Mouse (Mus musculus): Measurements from ENCODE around the gene Map3k3. TPM values are rescaled to one million over a fixed set of nuclear protein-coding genes. Genes with fewer than 3 reads are reported as not detected.

Gene Map3k3
- total and polyA plus RNA-seq, 2 experiments from 2014 or later = 8.5 to 32.9 TPM

GRCm38 (mm10) chr11:106151219-106151618 is 66.8 kb downstream of the Map3k3 start:
- peaks cover 83% of the 10 kb centered on the region for H3K36me3 ChIP-seq (ENCODE audit: insufficient read depth)
- ATAC-seq (no peak), DNase-seq (no peak)
- H3K27me3 ChIP-seq (ENCODE audit: insufficient read depth, low read length) = no peaks in the 10 kb centered on the region
- no peak overlapping the region for H3K27ac ChIP-seq (ENCODE audit: low read depth, low read length)
- no peaks in the 10 kb centered on the region for H3K4me1 ChIP-seq (ENCODE audit: insufficient read depth)
- H3K9me3 ChIP-seq (ENCODE audit: low read length) = no peaks in the 10 kb centered on the region
- no peak overlapping the region for H3K4me2 ChIP-seq (ENCODE audit: low read depth)
- no peak overlapping the region for H3K9ac ChIP-seq
- 95% methylated on average over 3 of the region's 3 CpGs for WGBS
- H3K4me3 ChIP-seq (ENCODE audit: low read depth, low read length) = no peak overlapping the region
- no peak for TF ChIP-seq CTCF (IDR thresholded peaks at IDR 0.05; ENCODE audit: low read depth)

- 80% methylated on average over 8 of the region's 8 CpGs for WGBS
- H3K4me1 ChIP-seq (ENCODE audit: insufficient read depth) = no peaks in the 10 kb centered on the region
- no peak overlapping the region for H3K9ac ChIP-seq
- H3K9me3 ChIP-seq (ENCODE audit: low read length) = no peaks in the 10 kb centered on the region
- no peak overlapping the region for H3K27ac ChIP-seq (ENCODE audit: low read depth, low read length)
- peak; percentile 20; the same call in 1 of the 2 replicates for TF ChIP-seq CTCF (IDR thresholded peaks at IDR 0.05; ENCODE audit: low read depth)
- H3K27me3 ChIP-seq (ENCODE audit: insufficient read depth, low read length) = no peaks in the 10 kb centered on the region
- ATAC-seq (no peak), DNase-seq (no peak)
- H3K36me3 ChIP-seq (ENCODE audit: insufficient read depth) = peaks cover 92% of the 10 kb centered on the region
- no peak overlapping the region for H3K4me3 ChIP-seq (ENCODE audit: low read depth, low read length)
- H3K4me2 ChIP-seq (ENCODE audit: low read depth) = no peak overlapping the region
These were observed 67.7 kb downstream of the Map3k3 start for GRCm38 (mm10) chr11:106152132-106152531.

GRCm38 (mm10) chr11:106154091-106154490 is 69.7 kb downstream of the Map3k3 start:
- WGBS = 72% methylated on average over 5 of the region's 5 CpGs
- Histone ChIP-seq H3K4me3 (ENCODE audit: low read depth, low read length) (no peak overlapping the region), H3K27me3 (ENCODE audit: insufficient read depth, low read length) (no peaks in the 10 kb centered on the region), H3K27ac (ENCODE audit: low read depth, low read length) (no peak overlapping the region), H3K9me3 (ENCODE audit: low read length) (no peaks in the 10 kb centered on the region), H3K4me1 (ENCODE audit: insufficient read depth) (no peaks in the 10 kb centered on the region), H3K36me3 (ENCODE audit: insufficient read depth) (peaks cover 83% of the 10 kb centered on the region), H3K4me2 (ENCODE audit: low read depth) (no peak overlapping the region), H3K9ac (no peak overlapping the region)
- ATAC-seq (0 out of 2 replicates have a peak, but pooled peaks have one; percentile 19), DNase-seq (no peak)
- no peak for TF ChIP-seq CTCF (IDR thresholded peaks at IDR 0.05; ENCODE audit: low read depth)

GRCm38 (mm10) chr11:106154770-106155169 is 70.4 kb downstream of the Map3k3 start:
- no peaks in the 10 kb centered on the region for H3K4me1 ChIP-seq (ENCODE audit: insufficient read depth)
- H3K9ac ChIP-seq = no peak overlapping the region
- no peak overlapping the region for H3K27ac ChIP-seq (ENCODE audit: low read depth, low read length)
- WGBS = 70% methylated on average over 2 of the region's 2 CpGs
- H3K4me3 ChIP-seq (ENCODE audit: low read depth, low read length) = no peak overlapping the region
- peaks cover 76% of the 10 kb centered on the region for H3K36me3 ChIP-seq (ENCODE audit: insufficient read depth)
- TF ChIP-seq CTCF (IDR thresholded peaks at IDR 0.05; ENCODE audit: low read depth) = no peak
- DNase-seq = no peak
- no peaks in the 10 kb centered on the region for H3K27me3 ChIP-seq (ENCODE audit: insufficient read depth, low read length)
- ATAC-seq = no peak
- no peaks in the 10 kb centered on the region for H3K9me3 ChIP-seq (ENCODE audit: low read length)
- no peak overlapping the region for H3K4me2 ChIP-seq (ENCODE audit: low read depth)

- H3K4me1 ChIP-seq (ENCODE audit: insufficient read depth) = 0 out of 2 replicates have a peak, but pooled peaks cover 2% of the 10 kb centered on the region
- H3K4me3 ChIP-seq (ENCODE audit: low read depth, low read length) = no peak overlapping the region
- TF ChIP-seq CTCF (IDR thresholded peaks at IDR 0.05; ENCODE audit: low read depth) = no peak
- no peak overlapping the region for H3K9ac ChIP-seq
- H3K27ac ChIP-seq (ENCODE audit: low read depth, low read length) = no peak overlapping the region
- DNase-seq (no peak), ATAC-seq (no peak)
- 82% methylated on average over 3 of the region's 3 CpGs for WGBS
- H3K27me3 ChIP-seq (ENCODE audit: insufficient read depth, low read length) = no peaks in the 10 kb centered on the region
- H3K4me2 ChIP-seq (ENCODE audit: low read depth) = no peak overlapping the region
- H3K9me3 ChIP-seq (ENCODE audit: low read length) = no peaks in the 10 kb centered on the region
- H3K36me3 ChIP-seq (ENCODE audit: insufficient read depth) = peaks cover 66% of the 10 kb centered on the region
These were observed 71.3 kb downstream of the Map3k3 start for GRCm38 (mm10) chr11:106155761-106156160.

GRCm38 (mm10) chr11:106156257-106156656 is 71.8 kb downstream of the Map3k3 start:
- H3K36me3 ChIP-seq (ENCODE audit: insufficient read depth) = peaks cover 61% of the 10 kb centered on the region
- H3K27me3 ChIP-seq (ENCODE audit: insufficient read depth, low read length) = no peaks in the 10 kb centered on the region

GRCm38 (mm10) chr11:106157154-106157553 is 72.7 kb downstream of the Map3k3 start:
- no peak overlapping the region for H3K4me3 ChIP-seq (ENCODE audit: low read depth, low read length)
- H3K27me3 ChIP-seq (ENCODE audit: insufficient read depth, low read length) = no peaks in the 10 kb centered on the region
- TF ChIP-seq CTCF (IDR thresholded peaks at IDR 0.05; ENCODE audit: low read depth) = no peak
- no peak overlapping the region; the same call in 1 of the 2 replicates for H3K27ac ChIP-seq (ENCODE audit: low read depth, low read length)
- ATAC-seq (no peak), DNase-seq (no peak)
- H3K9ac ChIP-seq = no peak overlapping the region
- H3K9me3 ChIP-seq (ENCODE audit: low read length) = no peaks in the 10 kb centered on the region
- H3K36me3 ChIP-seq (ENCODE audit: insufficient read depth) = peaks cover 52% of the 10 kb centered on the region
- H3K4me1 ChIP-seq (ENCODE audit: insufficient read depth) = peaks cover 12% of the 10 kb centered on the region; the same call in 1 of the 2 replicates
- WGBS = 91% methylated on average over 7 of the region's 7 CpGs
- H3K4me2 ChIP-seq (ENCODE audit: low read depth) = no peak overlapping the region

More at GRCm38 (mm10) chr11:106156257-106156656, 71.8 kb downstream of the Map3k3 start:
- DNase-seq = no peak
- WGBS = 83% methylated on average over 1 of the region's 1 CpGs
- no peaks in the 10 kb centered on the region for H3K9me3 ChIP-seq (ENCODE audit: low read length)
- ATAC-seq = no peak
- H3K27ac ChIP-seq (ENCODE audit: low read depth, low read length) = no peak overlapping the region
- no peak overlapping the region for H3K4me3 ChIP-seq (ENCODE audit: low read depth, low read length)
- no peak overlapping the region for H3K4me2 ChIP-seq (ENCODE audit: low read depth)
- no peak overlapping the region for H3K9ac ChIP-seq
- H3K4me1 ChIP-seq (ENCODE audit: insufficient read depth) = peaks cover 7% of the 10 kb centered on the region; the same call in 1 of the 2 replicates
- no peak for TF ChIP-seq CTCF (IDR thresholded peaks at IDR 0.05; ENCODE audit: low read depth)
